Mouse (Mus musculus) MEL (cell line): ENCODE data around the gene Egr2.

ENCODE experiments used
- CHD2 ChIP-seq: IDR thresholded peaks from 2 replicates; pipeline ENCODE4 v1.6.1; 2011; ENCODE audit warnings: low read length, improper control_type of control experiment
- CTCF ChIP-seq, 3 experiments: IDR thresholded peaks in 2 of 3; conservative IDR thresholded peaks in 1 of 3; 2 replicates each; pipeline ENCODE4 v1.5.1; 2011 to 2012; ENCODE audit warnings: low read length in 3 of 3, low read depth in 2 of 3, mild to moderate bottlenecking in 2 of 3, improper control_type of control experiment in 1 of 3, inconsistent platforms in 1 of 3, mixed read lengths in 1 of 3, moderate library complexity in 1 of 3; ENCODE audit not compliant: control insufficient read depth in 1 of 3, insufficient read depth in 1 of 3, poor library complexity in 1 of 3, severe bottlenecking in 1 of 3
- EP300 ChIP-seq, 2 experiments: IDR thresholded peaks; 2 replicates each; pipeline ENCODE4 v1.6.1; 2011; ENCODE audit warnings: improper control_type of control experiment in 2 of 2, low read length in 2 of 2, low read depth in 1 of 2, mild to moderate bottlenecking in 1 of 2
- GABPA ChIP-seq: IDR thresholded peaks from 2 replicates; pipeline ENCODE4 v1.6.1; 2012; ENCODE audit warnings: low read depth, mild to moderate bottlenecking, inconsistent platforms, low read length, improper control_type of control experiment, moderate library complexity
- POLR2A ChIP-seq, 2 experiments: IDR thresholded peaks; 2 replicates each; pipeline ENCODE4 v1.6.1; 2011 to 2012; ENCODE audit warnings: low read length in 2 of 2, mild to moderate bottlenecking in 2 of 2, control low read depth in 1 of 2, improper control_type of control experiment in 1 of 2, low read depth in 1 of 2, moderate library complexity in 1 of 2; ENCODE audit not compliant: control insufficient read depth in 1 of 2, insufficient read depth in 1 of 2, poor library complexity in 1 of 2
- POLR2AphosphoS2 ChIP-seq: IDR thresholded peaks from 2 replicates; pipeline ENCODE4 v1.6.1; 2011; ENCODE audit warnings: low read length, improper control_type of control experiment
- ZNF384 ChIP-seq: IDR thresholded peaks from 2 replicates; pipeline ENCODE4 v1.6.1; 2012; ENCODE audit warnings: low read depth, mild to moderate bottlenecking, inconsistent platforms, low read length, improper control_type of control experiment

DNA sequence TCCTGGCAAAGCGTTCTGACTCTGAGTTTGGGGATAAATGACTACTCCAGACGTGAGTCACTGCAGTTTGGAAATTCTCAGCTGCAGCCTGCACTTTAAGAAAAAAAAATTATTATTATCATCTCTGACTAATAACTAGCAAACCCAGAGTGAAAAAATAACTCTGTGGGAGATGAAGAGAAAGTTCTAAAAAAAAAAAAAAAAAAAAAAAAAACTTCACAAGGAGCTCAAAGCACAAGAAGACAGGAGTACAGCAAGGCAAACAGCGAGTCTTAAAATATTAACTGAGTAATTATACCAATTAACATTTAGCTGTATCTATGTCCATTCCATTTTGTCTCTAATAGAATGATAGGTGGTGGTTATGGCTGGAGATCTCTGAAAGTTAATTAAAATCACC lies 11.1 kb upstream of the Egr2 start:
- no peak for TF ChIP-seq GABPA
- TF ChIP-seq POLR2A (IDR thresholded peaks at IDR 0.05; ENCODE audit: control insufficient read depth in 1 of 2, insufficient read depth in 1 of 2, low read depth in 1 of 2, low read length in 2 of 2, poor library complexity in 1 of 2), result no peak
- TF ChIP-seq ZNF384, result no peak
- TF ChIP-seq EP300 (IDR thresholded peaks at IDR 0.05; ENCODE audit: low read depth in 1 of 2, low read length in 2 of 2), result no peak
- no peak for TF ChIP-seq CHD2
- no peak for TF ChIP-seq POLR2AphosphoS2
- no peak for TF ChIP-seq CTCF (IDR thresholded peaks at IDR 0.05 in 2 of 3, conservative IDR thresholded peaks at IDR 0.05 in 1 of 3; ENCODE audit: control insufficient read depth in 1 of 3, insufficient read depth in 1 of 3, low read depth in 2 of 3, low read length in 3 of 3, poor library complexity in 1 of 3, severe bottlenecking in 1 of 3)
